Mouse (Mus musculus): ENCODE measurements around the gene Gm45213.

- no peak for TF ChIP-seq CTCF (IDR thresholded peaks at IDR 0.05; ENCODE audit: low read depth)
- TF ChIP-seq EP300 (optimal IDR thresholded peaks at IDR 0.05), result no peak
These were observed 5.2 kb downstream of the Gm45213 start for GRCm38 (mm10) chr7:66048446-66049230.
